Mouse (Mus musculus) adrenal gland, postnatal 10 days (tissue): ENCODE data around the gene Arhgap29. TPM values are rescaled to one million over a fixed set of nuclear protein-coding genes. Genes with fewer than 3 reads are reported as not detected.

Experiments used
- DNase-seq: peaks from one replicate; pipeline ENCODE4 v3.0.0; 2021; ENCODE audit warnings: mixed read lengths
- total RNA-seq, 2 experiments: library from RNA; stranded (reverse); gene quantifications; 2 replicates each; pipeline ENCODE4 v1.2.3; 2021

Arhgap29 gene
- total RNA-seq, 2 experiments from 2014 or later: 90.5 to 102 TPM

DNA sequence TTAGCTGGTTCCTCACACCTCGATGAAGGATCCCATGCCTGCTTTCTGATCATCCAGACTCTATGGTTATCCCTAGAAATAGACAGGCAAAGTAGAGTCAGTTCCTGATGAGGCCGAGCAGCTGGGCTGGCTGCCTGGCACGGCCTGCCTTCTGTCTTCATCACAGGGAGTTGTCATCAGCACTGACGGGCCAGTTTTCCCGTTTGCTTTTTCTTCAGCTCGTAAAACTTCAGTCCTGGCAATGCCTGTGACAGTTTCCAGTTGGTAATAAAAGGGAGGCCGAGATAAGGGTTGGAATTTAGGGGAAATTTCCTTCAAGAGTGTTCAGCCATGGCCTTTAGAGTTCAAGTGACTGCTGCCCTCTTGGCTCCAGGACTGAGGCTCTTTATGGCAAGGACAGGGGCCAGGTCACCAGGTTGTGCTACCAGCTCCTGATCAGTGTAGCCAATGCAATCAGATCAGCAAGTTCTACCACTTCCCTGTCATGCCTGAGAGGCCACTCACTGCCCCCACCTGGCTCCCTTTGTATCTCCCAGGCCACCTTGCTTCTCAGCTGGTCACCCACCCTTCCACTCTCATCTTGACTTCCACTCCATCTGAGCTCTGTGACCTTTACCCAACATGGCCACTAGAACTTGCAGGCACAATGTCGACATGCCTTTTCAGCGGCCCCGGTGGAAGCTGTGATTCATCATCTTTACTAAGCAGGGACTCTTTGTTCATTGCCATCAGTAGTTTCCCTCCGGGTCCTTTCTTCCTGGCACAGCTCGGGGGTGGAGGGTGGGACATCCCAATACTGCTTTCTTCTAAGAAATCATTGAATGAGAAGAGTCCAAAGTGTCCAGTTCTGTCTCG, 112.4 kb downstream of the Arhgap29 start:
- DNase-seq: peak; percentile 55

Other genes starting within 250 kb of the Arhgap29 start
- gene F3, start 229.0 kb upstream of the Arhgap29 start, total RNA-seq: 10 to 100 TPM; 20.6 to 23.0 TPM
- 100 to 1,000 TPM; 170 to 171 TPM for gene Abcd3, start 137.2 kb upstream of the Arhgap29 start, total RNA-seq
- 1 to 10 TPM; 1.8 to 2.7 TPM for gene Abca4, start 91.9 kb downstream of the Arhgap29 start, total RNA-seq